Mouse (Mus musculus) lung, postnatal 0 days (tissue): Measurements from ENCODE around the gene Gpatch3. TPM values are rescaled to one million over a fixed set of nuclear protein-coding genes. Genes with fewer than 3 reads are reported as not detected.

Source experiments
- ATAC-seq: fragments of 200-750 bp; cut with Nextera tagmentation; 2 replicates; pipeline ENCODE4 v1.8.0; 2017; ENCODE audit warnings: moderate library complexity
- DNase-seq: peaks from one replicate; pipeline ENCODE4 v3.0.0-alpha.2; 2016; ENCODE audit warnings: low spot score
- H3K27ac ChIP-seq: fragments of 300-500 bp; sonication (generic); 2 replicates; pipeline ENCODE4 v1.5.1; 2014; ENCODE audit warnings: antibody characterized with exemption, mild to moderate bottlenecking, low read length, mixed read lengths
- H3K27me3 ChIP-seq: fragments of 300-500 bp; sonication (generic); replicated peaks from 2 replicates; pipeline ENCODE4 v1.6.1; 2014; ENCODE audit warnings: low read length, mixed read lengths; ENCODE audit not compliant: insufficient read depth
- H3K36me3 ChIP-seq: fragments of 300-500 bp; sonication (generic); 2 replicates; pipeline ENCODE4 v1.6.1; 2014; ENCODE audit warnings: low read length, mixed read lengths; ENCODE audit not compliant: insufficient read depth
- H3K4me1 ChIP-seq: fragments of 300-500 bp; sonication (generic); 2 replicates; pipeline ENCODE4 v1.6.1; 2014; ENCODE audit warnings: antibody characterized with exemption, low read depth, low read length, mixed read lengths; ENCODE audit not compliant: insufficient read depth
- H3K4me2 ChIP-seq: fragments of 300-500 bp; sonication (generic); replicated peaks from 2 replicates; pipeline ENCODE4 v1.6.1; 2014; ENCODE audit warnings: low read depth, mild to moderate bottlenecking, low read length, moderate library complexity, mixed read lengths
- H3K4me3 ChIP-seq: fragments of 300-500 bp; sonication (generic); 2 replicates; pipeline ENCODE4 v1.5.1; 2014; ENCODE audit warnings: low read depth, low read length
- H3K9ac ChIP-seq: fragments of 300-500 bp; sonication (generic); replicated peaks from 2 replicates; pipeline ENCODE4 v1.6.1; 2014; ENCODE audit warnings: low read depth, mild to moderate bottlenecking
- H3K9me3 ChIP-seq: fragments of 300-500 bp; sonication (generic); 2 replicates; pipeline ENCODE4 v1.6.1; 2016; ENCODE audit warnings: low read length, mixed read lengths
- CTCF ChIP-seq: IDR thresholded peaks from 2 replicates; pipeline ENCODE4 v1.5.1; 2016; ENCODE audit warnings: antibody characterized with exemption, mild to moderate bottlenecking
- EP300 ChIP-seq: IDR thresholded peaks from 2 replicates; pipeline ENCODE4 v1.6.1; 2016; ENCODE audit warnings: antibody characterized with exemption, mild to moderate bottlenecking, control low read depth
- WGBS: fragments of 180-500 bp; shearing (Covaris S2); extraction: QIAGEN DNeasy Blood & Tissue Kit; methylation state at CpG from one replicate; pipeline ENCODE4 v1.1.7; 2014; 5-methylcytosine and 5-hydroxymethylcytosine counted together
- microRNA-seq: library from miRNA; unstranded; fragments of <30 nt; microRNA quantifications from one replicate; pipeline ENCODE4, GENCODE M21; 2016
- polyA plus RNA-seq: library from polyadenylated mRNA; unstranded; fragments of >200 nt; fragmentation: Nextera tagmentation; extraction: Ambion mirVana; gene quantifications from 2 replicates; pipeline ENCODE4 v1.2.1, GENCODE M21; 2015

The Gpatch3 gene
- polyA plus RNA-seq, 1 experiment from 2014 or later, result 7.1 TPM

DNA sequence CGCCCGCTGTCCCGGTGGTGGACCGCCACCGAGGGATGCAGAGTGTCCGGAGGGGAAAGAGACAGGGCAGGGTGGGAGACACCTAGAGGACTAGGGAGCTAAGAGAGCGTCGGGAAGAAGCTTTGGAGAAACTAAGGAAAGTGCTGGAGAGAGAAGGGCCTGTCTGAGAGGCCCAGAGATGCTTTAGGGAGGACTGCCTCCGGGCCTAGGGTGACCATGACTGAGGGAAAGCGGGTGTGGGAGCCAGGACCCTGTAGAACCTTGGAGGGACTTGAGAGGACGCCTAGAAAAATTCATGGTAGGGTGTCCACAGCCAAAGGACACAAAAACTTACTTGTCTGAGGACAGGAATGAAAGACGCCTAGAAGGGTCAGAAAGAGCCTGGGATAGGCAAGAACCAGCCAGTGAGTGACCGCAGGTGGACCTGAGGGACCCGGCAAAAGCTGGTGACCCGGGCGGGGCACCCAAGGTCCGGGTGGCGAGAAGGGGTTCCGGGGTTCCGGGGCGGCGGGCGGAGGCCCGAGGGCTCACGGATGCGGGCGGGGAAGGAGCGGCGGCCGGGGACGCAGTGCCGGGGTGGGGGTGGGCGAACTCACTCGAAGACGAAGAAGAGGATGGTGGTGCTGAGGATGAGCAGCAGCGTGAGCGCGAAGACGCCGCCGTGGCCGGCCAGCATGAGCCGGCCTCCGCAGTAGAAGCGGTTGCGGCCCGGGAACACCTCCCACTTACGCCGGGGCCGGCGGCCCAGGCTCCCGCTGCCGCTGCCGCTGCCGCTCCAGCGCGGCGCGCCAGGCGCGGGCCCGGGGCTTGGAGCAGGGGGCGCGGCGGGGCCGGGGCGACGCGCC, 58.2 kb downstream of the Gpatch3 start:
- H3K4me2 ChIP-seq, result peak overlapping the region; percentile 88
- ATAC-seq (peak; percentile 61), DNase-seq (peak; percentile 58)
- peak overlapping the region; percentile 86 for H3K9ac ChIP-seq
- no peak for TF ChIP-seq EP300
- 0 out of 2 replicates have a peak, but pooled peaks have one; percentile 5 for TF ChIP-seq CTCF
- H3K9me3 ChIP-seq, result no peaks in the 10 kb centered on the region
- no peaks in the 10 kb centered on the region for H3K36me3 ChIP-seq
- H3K27ac ChIP-seq, result peak overlapping the region; percentile 82
- WGBS, result 1% methylated on average over 41 of the region's 69 CpGs
- H3K4me1 ChIP-seq, result peaks cover 6% of the 10 kb centered on the region; the same call in 1 of the 2 replicates
- peak overlapping the region; percentile 63 for H3K4me3 ChIP-seq
- no peaks in the 10 kb centered on the region for H3K27me3 ChIP-seq

DNA sequence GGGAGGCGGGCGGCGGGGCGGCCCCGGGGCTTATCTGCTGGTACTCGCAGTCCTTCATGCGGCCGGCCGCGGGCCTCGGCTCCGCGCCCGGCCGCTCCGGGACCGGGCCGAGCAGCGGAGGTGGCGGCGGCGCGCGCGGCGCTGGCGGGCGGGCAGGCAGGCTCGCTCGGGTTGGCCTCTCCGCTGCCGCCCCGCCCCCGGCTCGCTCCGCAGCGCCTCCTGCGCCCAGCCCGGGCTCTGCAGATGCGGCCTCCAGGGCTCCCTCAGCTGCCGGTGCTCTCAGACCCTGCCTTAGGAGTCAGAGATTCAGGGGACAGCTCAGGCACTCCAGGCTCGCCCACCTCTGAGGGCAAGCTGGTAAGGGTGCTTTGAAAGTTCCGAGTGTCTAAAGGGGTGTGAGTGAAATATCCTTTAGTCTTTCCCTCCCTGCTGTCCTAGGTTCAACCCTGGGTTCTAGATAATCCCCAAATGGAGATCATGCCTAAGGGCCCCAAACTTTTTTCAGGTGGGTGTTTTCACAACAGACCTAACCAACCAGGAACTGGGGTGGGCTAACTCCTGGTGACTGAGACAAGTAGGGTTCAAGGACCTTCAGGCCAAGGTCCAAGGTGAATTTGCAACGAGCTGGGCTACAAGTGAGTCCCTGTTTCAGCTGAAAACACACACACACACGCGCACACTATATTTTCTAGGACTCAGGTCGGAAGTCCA, 58.9 kb downstream of the Gpatch3 start:
- 17% methylated on average over 16 of the region's 47 CpGs for WGBS
- peak overlapping the region; percentile 63 for H3K4me3 ChIP-seq
- TF ChIP-seq EP300, result no peak
- TF ChIP-seq CTCF, result peak; percentile 81
- H3K4me2 ChIP-seq, result peak overlapping the region; percentile 88
- H3K9me3 ChIP-seq, result no peaks in the 10 kb centered on the region
- H3K27ac ChIP-seq, result peak overlapping the region; percentile 82
- no peaks in the 10 kb centered on the region for H3K27me3 ChIP-seq
- H3K9ac ChIP-seq, result peak overlapping the region; percentile 86
- DNase-seq, result peak; percentile 89
- ATAC-seq, result peak; percentile 89
- no peaks in the 10 kb centered on the region for H3K36me3 ChIP-seq
- peaks cover 6% of the 10 kb centered on the region; the same call in 1 of the 2 replicates for H3K4me1 ChIP-seq

Small RNA genes lying within 50 kb of the gene (microRNA-seq; reads per million reads assigned to microRNA genes)
- gene Gm23158, result not detected

Other genes with a start within 250 kb of the Gpatch3 start
- gene Wdtc1, start 221.3 kb upstream of the Gpatch3 start, polyA plus RNA-seq, result 9.2 and 9.9 TPM in 2 replicates
- gene Slc9a1, start 205.0 kb upstream of the Gpatch3 start, polyA plus RNA-seq, result 5.4 and 6.0 TPM in 2 replicates
- gene Tent5b, start 94.6 kb upstream of the Gpatch3 start, polyA plus RNA-seq, result 11.0 and 19.1 TPM in 2 replicates
- 1.1 and 1.4 TPM in 2 replicates for gene Trnp1, start 76.2 kb upstream of the Gpatch3 start, polyA plus RNA-seq
- gene Kdf1, start 55.8 kb upstream of the Gpatch3 start, polyA plus RNA-seq, result 24.8 TPM in 2 replicates
- 130 and 154 TPM in 2 replicates for gene Nudc, start 28.7 kb upstream of the Gpatch3 start, polyA plus RNA-seq
- 0.37 and 0.39 TPM in 2 replicates for gene Nr0b2, start 21.4 kb upstream of the Gpatch3 start, polyA plus RNA-seq
- 15.8 and 17.6 TPM in 2 replicates for gene Gpn2, start 9.6 kb downstream of the Gpatch3 start, polyA plus RNA-seq
- gene Sfn, start 27.4 kb downstream of the Gpatch3 start, polyA plus RNA-seq, result 23.7 and 32.4 TPM in 2 replicates
- gene Zdhhc18, start 75.4 kb downstream of the Gpatch3 start, polyA plus RNA-seq, result 5.8 and 9.4 TPM in 2 replicates
- gene Pigv, start 97.9 kb downstream of the Gpatch3 start, polyA plus RNA-seq, result 17.3 and 17.8 TPM in 2 replicates
- 13.7 and 18.6 TPM in 2 replicates for gene Arid1a, start 182.0 kb downstream of the Gpatch3 start, polyA plus RNA-seq